Mouse (Mus musculus): ENCODE data around the gene Bcl2l13. TPM values are rescaled to one million over a fixed set of nuclear protein-coding genes. Genes with fewer than 3 reads are reported as not detected.
A peak's percentile ranks its signal among the peaks of the same experiment; 100 is the strongest.
"Not testable (repeated sequence)": the region's sequence is repeated elsewhere in the genome, so short reads cannot be mapped to it uniquely, and the experiment has no call there.

Bcl2l13 gene
- polyA plus RNA-seq, 1 experiment from 2014 or later = 33.1 TPM

DNA sequence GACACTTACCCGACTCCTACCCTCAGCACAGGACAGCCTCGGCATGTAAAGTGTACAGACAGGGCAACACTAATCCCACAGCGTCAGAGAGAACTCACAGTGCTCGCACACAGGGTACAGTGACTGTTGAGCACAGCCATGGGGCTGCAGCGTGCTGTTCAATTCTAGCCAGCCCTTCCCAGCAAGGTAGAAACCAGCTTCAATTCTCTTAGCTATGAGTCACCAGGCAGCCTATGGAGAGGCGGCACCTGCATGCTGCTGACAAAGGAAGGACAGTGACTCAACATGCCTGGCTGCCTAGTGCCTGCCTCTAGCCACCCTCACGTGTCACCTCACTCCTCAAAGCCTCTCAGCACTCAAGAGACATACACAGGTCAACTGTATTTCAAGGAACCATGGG lies 38.0 kb upstream of the Bcl2l13 start:
- H3K27ac ChIP-seq (replicated peaks; ENCODE audit: low read depth, low read length) = no peak overlapping the region
- no peak for DNase-seq
- peaks cover 98% of the 10 kb centered on the region for H3K36me3 ChIP-seq (ENCODE audit: control insufficient read depth, insufficient read depth, low read length)
- no peak overlapping the region for H3K4me3 ChIP-seq (replicated peaks; ENCODE audit: low read depth, low read length)
- H3K4me1 ChIP-seq (ENCODE audit: control insufficient read depth, insufficient read depth, low read length) = no peaks in the 10 kb centered on the region
- no peaks in the 10 kb centered on the region for H3K9me3 ChIP-seq (ENCODE audit: control insufficient read depth, low read length)
- ATAC-seq (ENCODE audit: low FRiP score, low TSS enrichment) = no peak
- whole genome bisulfite sequencing = 92% methylated on average over 7 of the region's 7 CpGs
- H3K4me2 ChIP-seq (ENCODE audit: low read length) = no peak overlapping the region
- no peak overlapping the region for H3K9ac ChIP-seq (replicated peaks; ENCODE audit: low read length)
- H3K27me3 ChIP-seq (ENCODE audit: control insufficient read depth, insufficient read depth, low read length) = no peaks in the 10 kb centered on the region

- H3K27ac ChIP-seq (replicated peaks; ENCODE audit: low read depth, low read length) = no peak overlapping the region
- ATAC-seq (ENCODE audit: low FRiP score, low TSS enrichment) = no peak
- WGBS = 92% methylated on average over 4 of the region's 4 CpGs
- peaks cover 98% of the 10 kb centered on the region for H3K36me3 ChIP-seq (ENCODE audit: control insufficient read depth, insufficient read depth, low read length)
- no peaks in the 10 kb centered on the region for H3K9me3 ChIP-seq (ENCODE audit: control insufficient read depth, low read length)
- no peaks in the 10 kb centered on the region for H3K4me1 ChIP-seq (ENCODE audit: control insufficient read depth, insufficient read depth, low read length)
- H3K27me3 ChIP-seq (ENCODE audit: control insufficient read depth, insufficient read depth, low read length) = no peaks in the 10 kb centered on the region
- no peak overlapping the region for H3K4me3 ChIP-seq (replicated peaks; ENCODE audit: low read depth, low read length)
- DNase-seq = no peak
- no peak overlapping the region for H3K9ac ChIP-seq (replicated peaks; ENCODE audit: low read length)
- no peak overlapping the region for H3K4me2 ChIP-seq (ENCODE audit: low read length)
Measured at GRCm38 (mm10) chr6:120798905-120799304, 37.1 kb upstream of the Bcl2l13 start.

- no peak overlapping the region for H3K27ac ChIP-seq (replicated peaks; ENCODE audit: low read depth, low read length)
- peaks cover 98% of the 10 kb centered on the region for H3K36me3 ChIP-seq (ENCODE audit: control insufficient read depth, insufficient read depth, low read length)
- H3K4me2 ChIP-seq (ENCODE audit: low read length) = no peak overlapping the region
- 91% methylated on average over 4 of the region's 4 CpGs for WGBS
- H3K27me3 ChIP-seq (ENCODE audit: control insufficient read depth, insufficient read depth, low read length) = no peaks in the 10 kb centered on the region
- H3K4me3 ChIP-seq (replicated peaks; ENCODE audit: low read depth, low read length) = no peak overlapping the region
- H3K9ac ChIP-seq (replicated peaks; ENCODE audit: low read length) = no peak overlapping the region
- no peak for DNase-seq
- H3K4me1 ChIP-seq (ENCODE audit: control insufficient read depth, insufficient read depth, low read length) = no peaks in the 10 kb centered on the region
- no peaks in the 10 kb centered on the region for H3K9me3 ChIP-seq (ENCODE audit: control insufficient read depth, low read length)
- ATAC-seq (ENCODE audit: low FRiP score, low TSS enrichment) = no peak
Measured at GRCm38 (mm10) chr6:120799581-120800041, 36.4 kb upstream of the Bcl2l13 start.

DNA sequence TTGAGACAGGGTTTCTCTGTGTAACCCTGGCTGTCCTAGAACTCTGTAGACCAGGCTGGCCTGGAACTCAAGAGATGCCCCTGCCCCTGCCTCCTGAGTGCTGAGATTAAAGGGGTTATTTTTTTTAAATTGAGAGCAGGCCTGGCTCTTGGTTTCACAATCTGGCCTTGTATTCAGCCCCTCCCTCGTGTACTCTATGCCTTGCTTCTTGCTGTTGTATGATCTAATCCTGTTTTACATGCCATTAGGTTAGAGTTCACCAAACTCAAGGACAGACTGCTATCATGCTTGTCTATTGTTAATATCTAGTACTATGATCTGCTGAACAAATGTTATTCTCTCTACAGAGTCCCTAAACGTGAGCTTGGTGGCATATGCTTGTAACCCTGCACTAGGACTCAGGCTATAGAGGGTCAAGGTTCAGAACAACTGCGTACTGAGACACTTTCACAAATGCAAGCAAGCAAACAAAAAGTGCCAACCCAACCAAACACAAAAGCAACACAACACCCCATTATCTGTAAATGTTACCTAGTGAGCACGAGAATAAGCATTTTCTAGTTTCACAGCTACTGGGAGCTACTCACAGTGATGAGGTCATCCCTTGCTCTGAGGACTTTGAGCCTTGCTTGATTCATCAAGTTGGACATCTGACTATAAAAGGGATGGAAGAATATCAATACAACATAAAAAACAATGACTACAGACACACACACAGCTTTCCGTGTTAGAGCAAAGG lies 28.8 kb upstream of the Bcl2l13 start:
- DNase-seq = no peak
- H3K27ac ChIP-seq (replicated peaks; ENCODE audit: low read depth, low read length) = no peak overlapping the region
- H3K4me1 ChIP-seq (ENCODE audit: control insufficient read depth, insufficient read depth, low read length) = no peaks in the 10 kb centered on the region
- H3K9ac ChIP-seq (replicated peaks; ENCODE audit: low read length) = no peak overlapping the region
- no peak overlapping the region for H3K4me3 ChIP-seq (replicated peaks; ENCODE audit: low read depth, low read length)
- H3K9me3 ChIP-seq (ENCODE audit: control insufficient read depth, low read length) = no peaks in the 10 kb centered on the region
- peaks cover 78% of the 10 kb centered on the region for H3K36me3 ChIP-seq (ENCODE audit: control insufficient read depth, insufficient read depth, low read length)
- WGBS = 90% methylated on average over 5 of the region's 5 CpGs
- no peaks in the 10 kb centered on the region for H3K27me3 ChIP-seq (ENCODE audit: control insufficient read depth, insufficient read depth, low read length)
- H3K4me2 ChIP-seq (ENCODE audit: low read length) = no peak overlapping the region
- no peak for ATAC-seq (ENCODE audit: low FRiP score, low TSS enrichment)

DNA sequence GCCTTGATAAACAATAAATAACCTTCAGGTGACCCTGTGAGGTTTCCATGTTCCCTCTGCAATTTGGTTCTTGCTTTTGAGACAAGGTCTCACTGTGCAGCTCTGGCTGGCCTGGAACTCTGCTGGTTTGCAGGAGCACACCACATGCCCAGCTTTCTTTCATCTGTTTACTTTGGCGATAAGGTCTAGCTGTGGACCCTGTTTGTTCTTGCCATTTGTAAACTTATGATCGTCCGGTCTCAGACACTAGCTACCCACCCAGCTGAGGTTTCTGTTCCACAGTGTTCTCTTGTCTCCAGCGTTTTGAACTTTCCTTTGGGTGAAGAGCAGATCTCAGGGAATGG lies 28.3 kb upstream of the Bcl2l13 start:
- ATAC-seq (ENCODE audit: low FRiP score, low TSS enrichment) = no peak
- no peak overlapping the region for H3K4me2 ChIP-seq (ENCODE audit: low read length)
- no peaks in the 10 kb centered on the region for H3K4me1 ChIP-seq (ENCODE audit: control insufficient read depth, insufficient read depth, low read length)
- WGBS = 97% methylated on average over 4 of the region's 4 CpGs
- no peak for DNase-seq
- no peaks in the 10 kb centered on the region for H3K9me3 ChIP-seq (ENCODE audit: control insufficient read depth, low read length)
- peaks cover 73% of the 10 kb centered on the region for H3K36me3 ChIP-seq (ENCODE audit: control insufficient read depth, insufficient read depth, low read length)
- no peaks in the 10 kb centered on the region for H3K27me3 ChIP-seq (ENCODE audit: control insufficient read depth, insufficient read depth, low read length)
- H3K27ac ChIP-seq (replicated peaks; ENCODE audit: low read depth, low read length) = no peak overlapping the region
- H3K4me3 ChIP-seq (replicated peaks; ENCODE audit: low read depth, low read length) = no peak overlapping the region
- no peak overlapping the region for H3K9ac ChIP-seq (replicated peaks; ENCODE audit: low read length)

DNA sequence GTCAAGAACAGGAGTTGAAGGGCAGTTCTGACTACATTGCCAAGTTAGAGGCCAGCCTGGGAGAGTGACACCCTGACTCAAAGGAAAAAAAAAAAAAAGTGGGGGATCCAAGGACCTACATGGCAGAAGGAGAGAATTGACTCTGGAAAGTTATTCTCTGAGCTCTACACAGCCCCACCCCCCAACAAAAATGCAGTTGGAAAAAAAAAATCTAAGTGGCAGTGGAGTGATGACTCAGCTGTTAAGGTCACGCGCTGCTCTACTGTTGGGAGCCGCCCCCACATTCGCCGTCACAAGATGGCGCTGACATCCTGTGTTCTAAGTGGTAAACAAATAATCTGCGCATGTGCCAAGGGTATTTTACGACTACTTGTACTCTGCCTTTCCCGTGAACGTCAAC lies 24.0 kb upstream of the Bcl2l13 start:
- H3K9me3 ChIP-seq (ENCODE audit: control insufficient read depth, low read length); ATAC-seq (ENCODE audit: low FRiP score, low TSS enrichment); H3K4me3 ChIP-seq (replicated peaks; ENCODE audit: low read depth, low read length); H3K4me1 ChIP-seq (ENCODE audit: control insufficient read depth, insufficient read depth, low read length); DNase-seq; H3K9ac ChIP-seq (replicated peaks; ENCODE audit: low read length); H3K27me3 ChIP-seq (ENCODE audit: control insufficient read depth, insufficient read depth, low read length); H3K4me2 ChIP-seq (ENCODE audit: low read length); H3K27ac ChIP-seq (replicated peaks; ENCODE audit: low read depth, low read length): not testable (repeated sequence)
- H3K36me3 ChIP-seq (ENCODE audit: control insufficient read depth, insufficient read depth, low read length) = peaks cover 33% of the 10 kb centered on the region
- 98% methylated on average over 7 of the region's 10 CpGs for WGBS

DNA sequence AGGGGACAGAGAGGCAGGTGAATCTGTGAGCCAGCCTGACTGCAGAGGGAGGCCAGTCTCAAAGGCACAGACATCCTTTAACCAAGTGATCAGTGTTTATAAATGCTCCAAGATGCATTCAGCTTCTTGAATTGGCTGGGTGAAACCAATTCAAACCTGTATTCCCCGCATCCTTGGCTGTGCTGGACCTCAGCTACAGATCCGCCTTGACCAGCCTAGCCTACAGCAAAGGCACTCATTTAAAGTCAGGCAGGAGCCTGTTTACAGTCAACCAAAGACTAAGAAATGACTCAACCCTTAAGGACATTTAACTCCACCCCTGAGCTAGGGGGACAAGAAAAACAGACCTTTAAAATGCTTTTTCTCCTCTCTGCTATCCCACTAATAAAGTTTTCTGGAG lies 16.7 kb upstream of the Bcl2l13 start:
- no peaks in the 10 kb centered on the region for H3K27me3 ChIP-seq (ENCODE audit: control insufficient read depth, insufficient read depth, low read length)
- peaks cover 22% of the 10 kb centered on the region for H3K36me3 ChIP-seq (ENCODE audit: control insufficient read depth, insufficient read depth, low read length)
- H3K9ac ChIP-seq (replicated peaks; ENCODE audit: low read length) = no peak overlapping the region
- 99% methylated on average over 2 of the region's 2 CpGs for WGBS
- H3K27ac ChIP-seq (replicated peaks; ENCODE audit: low read depth, low read length) = no peak overlapping the region
- no peak overlapping the region for H3K4me2 ChIP-seq (ENCODE audit: low read length)
- H3K9me3 ChIP-seq (ENCODE audit: control insufficient read depth, low read length) = no peaks in the 10 kb centered on the region
- H3K4me3 ChIP-seq (replicated peaks; ENCODE audit: low read depth, low read length) = no peak overlapping the region
- peaks cover 13% of the 10 kb centered on the region for H3K4me1 ChIP-seq (ENCODE audit: control insufficient read depth, insufficient read depth, low read length)
- ATAC-seq (ENCODE audit: low FRiP score, low TSS enrichment) (no peak), DNase-seq (no peak)

DNA sequence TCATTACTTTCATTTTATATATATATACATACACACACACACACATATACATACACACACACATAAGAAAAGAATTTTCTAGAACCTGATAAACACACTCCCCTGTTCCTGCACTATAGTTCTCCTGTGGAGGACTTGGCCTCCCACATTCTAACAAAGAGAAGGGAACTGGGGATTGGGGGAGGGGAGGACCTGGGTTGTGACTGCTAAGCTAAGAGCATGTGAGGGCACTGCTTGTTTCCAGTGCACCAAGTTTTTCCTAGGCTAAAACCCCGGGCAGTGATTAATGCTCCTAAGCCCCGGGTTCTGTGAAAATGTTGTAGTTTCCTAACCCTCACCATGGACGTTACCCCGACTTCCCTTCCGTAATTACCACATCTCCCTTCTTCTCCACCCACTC lies 15.9 kb upstream of the Bcl2l13 start:
- Histone ChIP-seq H3K9ac (replicated peaks; ENCODE audit: low read length) (no peak overlapping the region), H3K9me3 (ENCODE audit: control insufficient read depth, low read length) (no peaks in the 10 kb centered on the region), H3K4me3 (replicated peaks; ENCODE audit: low read depth, low read length) (no peak overlapping the region), H3K4me2 (ENCODE audit: low read length) (no peak overlapping the region), H3K4me1 (ENCODE audit: control insufficient read depth, insufficient read depth, low read length) (peaks cover 13% of the 10 kb centered on the region), H3K27ac (replicated peaks; ENCODE audit: low read depth, low read length) (no peak overlapping the region), H3K27me3 (ENCODE audit: control insufficient read depth, insufficient read depth, low read length) (no peaks in the 10 kb centered on the region), H3K36me3 (ENCODE audit: control insufficient read depth, insufficient read depth, low read length) (peaks cover 22% of the 10 kb centered on the region)
- no peak for DNase-seq
- WGBS = 94% methylated on average over 5 of the region's 5 CpGs
- no peak for ATAC-seq (ENCODE audit: low FRiP score, low TSS enrichment)

- H3K27ac ChIP-seq (replicated peaks; ENCODE audit: low read depth, low read length) = no peak overlapping the region
- H3K27me3 ChIP-seq (ENCODE audit: control insufficient read depth, insufficient read depth, low read length) = no peaks in the 10 kb centered on the region
- H3K4me3 ChIP-seq (replicated peaks; ENCODE audit: low read depth, low read length) = no peak overlapping the region
- H3K4me2 ChIP-seq (ENCODE audit: low read length) = peak overlapping the region; percentile 61
- DNase-seq (no peak), ATAC-seq (ENCODE audit: low FRiP score, low TSS enrichment) (no peak)
- 94% methylated on average over 1 of the region's 1 CpGs for WGBS
- peaks cover 22% of the 10 kb centered on the region for H3K36me3 ChIP-seq (ENCODE audit: control insufficient read depth, insufficient read depth, low read length)
- H3K4me1 ChIP-seq (ENCODE audit: control insufficient read depth, insufficient read depth, low read length) = peaks cover 13% of the 10 kb centered on the region
- no peak overlapping the region for H3K9ac ChIP-seq (replicated peaks; ENCODE audit: low read length)
- no peaks in the 10 kb centered on the region for H3K9me3 ChIP-seq (ENCODE audit: control insufficient read depth, low read length)
Measured at GRCm38 (mm10) chr6:120820941-120821340, 15.1 kb upstream of the Bcl2l13 start.
